Mouse (Mus musculus): ENCODE measurements around the gene Olfr68. TPM values are rescaled to one million over a fixed set of nuclear protein-coding genes. Genes with fewer than 3 reads are reported as not detected.
"Not testable (repeated sequence)": the region's sequence is repeated elsewhere in the genome, so short reads cannot be mapped to it uniquely, and the experiment has no call there.

Olfr68 gene
- polyA plus RNA-seq, 1 experiment from 2014 or later = not detected

- H3K9ac ChIP-seq (ENCODE audit: low read length) = no peak overlapping the region
- no peaks in the 10 kb centered on the region for H3K4me1 ChIP-seq (replicated peaks; ENCODE audit: control insufficient read depth, insufficient read depth, low read length)
- 82% methylated on average over 1 of the region's 1 CpGs for WGBS
- no peak overlapping the region for H3K27ac ChIP-seq (ENCODE audit: low read depth, low read length)
- ATAC-seq (replicated peaks; ENCODE audit: low FRiP score) = no peak
- no peak for DNase-seq (ENCODE audit: low spot score)
- H3K4me3 ChIP-seq (ENCODE audit: low read depth, low read length) = no peak overlapping the region
- no peak overlapping the region for H3K4me2 ChIP-seq (ENCODE audit: low read depth, low read length, severe bottlenecking)
- H3K36me3 ChIP-seq (ENCODE audit: control insufficient read depth, insufficient read depth, low read length) = no peaks in the 10 kb centered on the region
- H3K9me3 ChIP-seq (ENCODE audit: control insufficient read depth, low read length) = no peaks in the 10 kb centered on the region
- H3K27me3 ChIP-seq (ENCODE audit: control insufficient read depth, insufficient read depth, low read length) = no peaks in the 10 kb centered on the region
Observed at GRCm38 (mm10) chr7:103812174-103812573, 32.7 kb upstream of the Olfr68 start.

GRCm38 (mm10) chr7:103811223-103811845 lies 31.8 kb upstream of the Olfr68 start:
- H3K27me3 ChIP-seq (ENCODE audit: control insufficient read depth, insufficient read depth, low read length) = no peaks in the 10 kb centered on the region
- no peaks in the 10 kb centered on the region for H3K4me1 ChIP-seq (replicated peaks; ENCODE audit: control insufficient read depth, insufficient read depth, low read length)
- H3K9me3 ChIP-seq (ENCODE audit: control insufficient read depth, low read length) = no peaks in the 10 kb centered on the region
- DNase-seq (ENCODE audit: low spot score) (no peak), ATAC-seq (replicated peaks; ENCODE audit: low FRiP score) (no peak)
- no peak overlapping the region for H3K4me3 ChIP-seq (ENCODE audit: low read depth, low read length)
- no peak overlapping the region for H3K27ac ChIP-seq (ENCODE audit: low read depth, low read length)
- no peaks in the 10 kb centered on the region for H3K36me3 ChIP-seq (ENCODE audit: control insufficient read depth, insufficient read depth, low read length)
- no peak overlapping the region for H3K9ac ChIP-seq (ENCODE audit: low read length)
- WGBS = 86% methylated on average over 1 of the region's 1 CpGs
- H3K4me2 ChIP-seq (ENCODE audit: low read depth, low read length, severe bottlenecking) = no peak overlapping the region

GRCm38 (mm10) chr7:103810746-103811145 lies 31.2 kb upstream of the Olfr68 start:
- Histone ChIP-seq H3K36me3 (ENCODE audit: control insufficient read depth, insufficient read depth, low read length) (no peaks in the 10 kb centered on the region), H3K9me3 (ENCODE audit: control insufficient read depth, low read length) (no peaks in the 10 kb centered on the region), H3K4me2 (ENCODE audit: low read depth, low read length, severe bottlenecking) (no peak overlapping the region), H3K27me3 (ENCODE audit: control insufficient read depth, insufficient read depth, low read length) (no peaks in the 10 kb centered on the region), H3K4me1 (replicated peaks; ENCODE audit: control insufficient read depth, insufficient read depth, low read length) (no peaks in the 10 kb centered on the region), H3K27ac (ENCODE audit: low read depth, low read length) (no peak overlapping the region), H3K9ac (ENCODE audit: low read length) (no peak overlapping the region), H3K4me3 (ENCODE audit: low read depth, low read length) (no peak overlapping the region)
- DNase-seq (ENCODE audit: low spot score) = no peak
- WGBS = 85% methylated on average over 3 of the region's 3 CpGs
- no peak for ATAC-seq (replicated peaks; ENCODE audit: low FRiP score)

GRCm38 (mm10) chr7:103810296-103810695 lies 30.8 kb upstream of the Olfr68 start:
- no peak for DNase-seq (ENCODE audit: low spot score)
- H3K4me1 ChIP-seq (replicated peaks; ENCODE audit: control insufficient read depth, insufficient read depth, low read length) = no peaks in the 10 kb centered on the region
- 85% methylated on average over 1 of the region's 1 CpGs for WGBS
- H3K36me3 ChIP-seq (ENCODE audit: control insufficient read depth, insufficient read depth, low read length) = no peaks in the 10 kb centered on the region
- ATAC-seq (replicated peaks; ENCODE audit: low FRiP score) = no peak
- H3K27ac ChIP-seq (ENCODE audit: low read depth, low read length) = no peak overlapping the region
- no peak overlapping the region for H3K4me3 ChIP-seq (ENCODE audit: low read depth, low read length)
- no peaks in the 10 kb centered on the region for H3K27me3 ChIP-seq (ENCODE audit: control insufficient read depth, insufficient read depth, low read length)
- H3K9me3 ChIP-seq (ENCODE audit: control insufficient read depth, low read length) = no peaks in the 10 kb centered on the region
- H3K9ac ChIP-seq (ENCODE audit: low read length) = no peak overlapping the region
- H3K4me2 ChIP-seq (ENCODE audit: low read depth, low read length, severe bottlenecking) = no peak overlapping the region

- 72% methylated on average over 1 of the region's 1 CpGs for WGBS
- no peak for DNase-seq (ENCODE audit: low spot score)
- Histone ChIP-seq H3K36me3 (ENCODE audit: control insufficient read depth, insufficient read depth, low read length) (no peaks in the 10 kb centered on the region), H3K4me3 (ENCODE audit: low read depth, low read length) (no peak overlapping the region), H3K27ac (ENCODE audit: low read depth, low read length) (no peak overlapping the region; the same call in 1 of the 2 replicates), H3K27me3 (ENCODE audit: control insufficient read depth, insufficient read depth, low read length) (no peaks in the 10 kb centered on the region), H3K9me3 (ENCODE audit: control insufficient read depth, low read length) (no peaks in the 10 kb centered on the region), H3K4me1 (replicated peaks; ENCODE audit: control insufficient read depth, insufficient read depth, low read length) (no peaks in the 10 kb centered on the region), H3K9ac (ENCODE audit: low read length) (no peak overlapping the region), H3K4me2 (ENCODE audit: low read depth, low read length, severe bottlenecking) (no peak overlapping the region)
- ATAC-seq (replicated peaks; ENCODE audit: low FRiP score) = no peak
Observed at GRCm38 (mm10) chr7:103809801-103810155, 30.3 kb upstream of the Olfr68 start.

GRCm38 (mm10) chr7:103808971-103809800 lies 29.7 kb upstream of the Olfr68 start:
- H3K9ac ChIP-seq (ENCODE audit: low read length) = no peak overlapping the region
- no peak overlapping the region; the same call in 1 of the 2 replicates for H3K27ac ChIP-seq (ENCODE audit: low read depth, low read length)
- ATAC-seq (replicated peaks; ENCODE audit: low FRiP score) (no peak), DNase-seq (ENCODE audit: low spot score) (no peak)
- no peaks in the 10 kb centered on the region for H3K4me1 ChIP-seq (replicated peaks; ENCODE audit: control insufficient read depth, insufficient read depth, low read length)
- no peaks in the 10 kb centered on the region for H3K36me3 ChIP-seq (ENCODE audit: control insufficient read depth, insufficient read depth, low read length)
- no peak overlapping the region for H3K4me3 ChIP-seq (ENCODE audit: low read depth, low read length)
- no peaks in the 10 kb centered on the region for H3K27me3 ChIP-seq (ENCODE audit: control insufficient read depth, insufficient read depth, low read length)
- WGBS = 79% methylated on average over 5 of the region's 5 CpGs
- no peak overlapping the region for H3K4me2 ChIP-seq (ENCODE audit: low read depth, low read length, severe bottlenecking)
- no peaks in the 10 kb centered on the region for H3K9me3 ChIP-seq (ENCODE audit: control insufficient read depth, low read length)

GRCm38 (mm10) chr7:103808120-103808519 lies 28.6 kb upstream of the Olfr68 start:
- H3K4me3 ChIP-seq (ENCODE audit: low read depth, low read length); H3K9ac ChIP-seq (ENCODE audit: low read length); H3K27me3 ChIP-seq (ENCODE audit: control insufficient read depth, insufficient read depth, low read length); H3K4me2 ChIP-seq (ENCODE audit: low read depth, low read length, severe bottlenecking); DNase-seq (ENCODE audit: low spot score); H3K36me3 ChIP-seq (ENCODE audit: control insufficient read depth, insufficient read depth, low read length); H3K27ac ChIP-seq (ENCODE audit: low read depth, low read length); ATAC-seq (replicated peaks; ENCODE audit: low FRiP score); H3K9me3 ChIP-seq (ENCODE audit: control insufficient read depth, low read length); H3K4me1 ChIP-seq (replicated peaks; ENCODE audit: control insufficient read depth, insufficient read depth, low read length): not testable (repeated sequence)
- 71% methylated on average over 2 of the region's 2 CpGs for WGBS

- DNase-seq (ENCODE audit: low spot score) (no peak), ATAC-seq (replicated peaks; ENCODE audit: low FRiP score) (no peak; the same call in 1 of the 2 replicates)
- WGBS = 79% methylated on average over 1 of the region's 1 CpGs
- no peak overlapping the region for H3K4me3 ChIP-seq (ENCODE audit: low read depth, low read length)
- no peaks in the 10 kb centered on the region for H3K36me3 ChIP-seq (ENCODE audit: control insufficient read depth, insufficient read depth, low read length)
- no peak overlapping the region for H3K27ac ChIP-seq (ENCODE audit: low read depth, low read length)
- H3K9me3 ChIP-seq (ENCODE audit: control insufficient read depth, low read length) = no peaks in the 10 kb centered on the region
- H3K27me3 ChIP-seq (ENCODE audit: control insufficient read depth, insufficient read depth, low read length) = no peaks in the 10 kb centered on the region
- H3K4me2 ChIP-seq (ENCODE audit: low read depth, low read length, severe bottlenecking) = no peak overlapping the region
- H3K9ac ChIP-seq (ENCODE audit: low read length) = no peak overlapping the region
- H3K4me1 ChIP-seq (replicated peaks; ENCODE audit: control insufficient read depth, insufficient read depth, low read length) = no peaks in the 10 kb centered on the region
Observed at GRCm38 (mm10) chr7:103806856-103807255, 27.4 kb upstream of the Olfr68 start.

All from forebrain, embryonic 11.5 days (tissue).